Mouse (Mus musculus) CD4-positive naive resting alpha-beta T cell, adult 57 days (primary cell): Measurements from ENCODE around the gene Asgr1. TPM values are rescaled to one million over a fixed set of nuclear protein-coding genes. Genes with fewer than 3 reads are reported as not detected.

Experiments used
- total RNA-seq: library from RNA; stranded (reverse); gene quantifications from one replicate; pipeline ENCODE4 v1.2.4, GENCODE M21; 2023

Asgr1 gene
- not detected for total RNA-seq

DNA sequence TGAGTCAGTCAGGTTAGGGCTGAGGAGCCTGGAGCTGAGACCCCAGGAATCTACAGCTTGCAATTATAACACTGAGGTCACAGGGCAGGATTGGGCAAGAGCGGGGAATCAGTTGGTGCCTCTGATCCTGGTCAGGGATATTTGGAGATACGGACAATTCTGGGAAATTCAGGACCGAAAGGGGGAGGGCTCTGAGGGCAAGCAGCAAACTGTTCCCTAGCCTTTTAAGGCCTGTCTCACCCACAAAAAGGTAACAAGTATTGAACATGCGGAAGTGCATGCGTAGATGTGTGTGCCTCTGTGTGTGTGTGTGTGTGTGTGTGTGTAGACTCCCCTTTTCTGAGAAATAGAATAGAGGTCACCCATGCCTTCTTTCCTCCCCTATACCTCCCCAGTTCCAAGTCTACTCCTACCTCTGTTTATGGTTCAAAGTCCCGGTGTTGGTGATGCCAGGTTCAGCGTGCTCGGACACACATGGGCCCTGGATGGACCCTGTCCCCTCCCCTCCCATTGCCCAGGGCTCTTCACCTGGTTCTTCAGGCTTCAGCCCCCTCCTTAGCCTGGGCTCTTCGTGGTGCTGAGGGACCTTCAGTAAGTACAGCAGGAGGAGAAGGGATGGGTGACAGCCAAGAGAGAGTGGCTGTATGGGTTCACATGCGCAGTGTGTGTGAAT is at the start of gene Asgr1:
Gene Asgr1, plus strand, starts transcription at position 188 of the 673 bp plus-strand sequence.

DNA sequence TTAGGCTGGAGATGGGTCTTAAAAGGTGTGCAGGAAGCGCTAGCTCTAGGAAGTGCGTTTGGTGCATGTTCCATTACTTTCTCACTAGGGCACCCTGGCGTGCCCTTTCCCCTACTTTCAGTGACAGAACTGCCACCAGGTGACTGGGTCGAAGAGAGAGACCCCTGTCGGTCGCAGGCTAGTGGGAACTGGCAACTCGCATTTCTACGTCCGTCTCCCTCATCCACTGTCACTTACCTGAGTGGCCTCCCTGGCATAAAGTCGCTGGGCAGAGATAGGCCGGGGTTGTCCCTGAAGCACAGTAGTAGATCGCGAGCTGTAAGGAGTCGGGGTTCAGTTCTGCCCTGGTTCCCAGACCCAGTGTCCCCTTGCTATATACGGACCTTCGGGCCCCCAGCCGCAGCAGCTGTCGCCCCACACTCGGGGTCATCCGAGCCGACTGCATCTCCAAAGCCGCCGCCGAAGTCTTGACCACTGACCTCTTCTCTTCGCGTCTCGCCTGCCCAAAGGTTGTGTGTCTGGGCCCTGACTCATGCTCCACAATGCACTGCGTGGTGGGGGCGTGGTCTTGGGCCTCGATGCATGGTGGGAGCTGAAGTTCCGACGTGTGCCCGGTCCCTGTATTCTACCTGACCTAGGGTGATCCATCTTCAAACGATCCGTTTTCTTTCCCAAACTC is 38.9 kb upstream of the Asgr1 start, which contains the start of gene Acadvl:
Gene Acadvl, minus strand, starts transcription at position 532 of the 679 bp plus-strand sequence.

DNA sequence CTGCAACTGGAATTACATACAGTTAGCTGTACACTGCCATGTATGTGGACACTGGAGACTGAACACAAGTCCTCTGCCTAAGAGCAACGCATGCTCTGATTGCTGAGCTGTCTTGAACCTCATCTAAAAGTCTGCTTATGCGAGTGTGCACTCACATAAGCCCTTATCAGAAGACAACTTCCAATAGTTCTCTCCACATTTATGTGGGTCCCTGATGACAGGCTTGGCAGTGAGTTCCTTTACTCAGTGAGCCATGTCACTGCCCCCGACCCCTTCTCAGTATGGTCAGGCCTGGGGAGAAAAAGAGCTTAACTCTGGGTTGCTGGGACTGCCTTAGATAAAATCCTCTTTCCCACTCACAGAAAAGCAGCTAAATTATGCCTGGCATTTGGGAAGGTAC is 37.2 kb upstream of the Asgr1 start, which contains the start of gene Dlg4:
Gene Dlg4, plus strand, starts transcription at position 274 of the 400 bp plus-strand sequence.

DNA sequence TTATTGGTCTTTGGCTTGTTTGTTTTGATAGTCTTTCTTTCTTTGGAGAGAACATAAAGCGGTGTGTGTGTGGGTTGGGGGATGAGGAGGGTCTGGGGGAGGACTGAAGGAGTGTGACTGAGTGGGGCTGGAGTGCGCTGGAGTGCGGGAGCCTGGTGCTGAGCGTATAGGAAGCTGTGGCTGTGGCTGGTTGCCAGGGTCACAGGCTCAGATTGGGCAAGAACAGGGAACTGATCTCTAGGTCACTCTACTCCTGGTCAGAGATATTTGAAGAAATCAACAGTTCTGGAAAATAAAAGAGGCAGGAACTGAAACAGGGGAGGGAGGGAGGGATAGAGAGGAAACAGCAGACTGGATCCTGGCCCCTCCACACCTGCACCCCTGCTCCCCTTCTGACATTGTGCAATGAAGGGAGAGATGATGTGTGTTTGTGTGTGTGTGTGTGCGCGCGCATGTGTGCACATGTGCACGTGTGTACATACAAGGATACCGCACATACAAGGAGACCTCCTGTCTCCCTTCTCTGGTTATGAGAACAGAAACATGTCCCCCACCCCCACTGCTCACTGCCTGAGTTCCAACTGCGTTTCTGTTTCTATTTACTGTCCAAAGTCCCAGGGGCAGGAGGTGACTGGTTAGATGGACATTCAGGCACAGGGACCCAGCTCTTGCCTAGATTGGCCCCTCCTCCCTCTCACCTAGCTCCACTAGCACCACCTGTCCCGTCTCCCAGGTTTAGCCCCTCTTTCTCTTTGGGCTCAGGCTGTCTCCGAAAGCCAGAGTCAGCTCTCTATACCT is 38.3 kb downstream of the Asgr1 start, which contains the start of gene Asgr2:
Gene Asgr2, plus strand, starts transcription at position 659 of the 798 bp plus-strand sequence.

Other genes starting within 250 kb of the Asgr1 start
- not detected for gene Tmem102, start 248.5 kb upstream of the Asgr1 start, total RNA-seq
- not detected for gene Gm39566, start 238.8 kb upstream of the Asgr1 start, total RNA-seq
- gene Spem2, start 235.6 kb upstream of the Asgr1 start, total RNA-seq, result not detected
- gene Spem1, start 231.9 kb upstream of the Asgr1 start, total RNA-seq, result not detected
- gene Nlgn2, start 216.3 kb upstream of the Asgr1 start, total RNA-seq, result 1.0 TPM
- 15.1 TPM for gene Tmem256, start 215.6 kb upstream of the Asgr1 start, total RNA-seq
- gene Plscr3, start 207.7 kb upstream of the Asgr1 start, total RNA-seq, result 12.0 TPM
- gene Tnk1, start 195.4 kb upstream of the Asgr1 start, total RNA-seq, result not detected
- gene Tmem95, start 176.1 kb upstream of the Asgr1 start, total RNA-seq, result not detected
- gene Kctd11, start 172.7 kb upstream of the Asgr1 start, total RNA-seq, result 1.7 TPM
- gene Acap1, start 158.5 kb upstream of the Asgr1 start, total RNA-seq, result 418 TPM
- 2.6 TPM for gene 2810408A11Rik, start 153.1 kb upstream of the Asgr1 start, total RNA-seq
- 63.0 TPM for gene Neurl4, start 153.0 kb upstream of the Asgr1 start, total RNA-seq
- gene Gps2, start 140.2 kb upstream of the Asgr1 start, total RNA-seq, result 149 TPM
- gene Eif5a, start 132.1 kb upstream of the Asgr1 start, total RNA-seq, result 316 TPM
- gene Ybx2, start 118.3 kb upstream of the Asgr1 start, total RNA-seq, result not detected
- not detected for gene Slc2a4, start 105.9 kb upstream of the Asgr1 start, total RNA-seq
- not detected for gene Cldn7, start 89.3 kb upstream of the Asgr1 start, total RNA-seq
- 107 TPM for gene Ctdnep1, start 72.9 kb upstream of the Asgr1 start, total RNA-seq
- 43.9 TPM for gene Elp5, start 71.6 kb upstream of the Asgr1 start, total RNA-seq
- gene Gabarap, start 62.9 kb upstream of the Asgr1 start, total RNA-seq, result 190 TPM
- 72.5 TPM for gene Phf23, start 58.3 kb upstream of the Asgr1 start, total RNA-seq
- 39.2 TPM for gene Dvl2, start 53.5 kb upstream of the Asgr1 start, total RNA-seq
- 79.5 TPM for gene Acadvl, start 38.7 kb upstream of the Asgr1 start, total RNA-seq
- 41.1 TPM for gene Dlg4, start 37.1 kb upstream of the Asgr1 start, total RNA-seq
- gene Asgr2, start 38.6 kb downstream of the Asgr1 start, total RNA-seq, result not detected
- not detected for gene Mgl2, start 76.2 kb downstream of the Asgr1 start, total RNA-seq
- 1.6 TPM for gene Clec10a, start 102.1 kb downstream of the Asgr1 start, total RNA-seq
- gene Slc16a11, start 158.7 kb downstream of the Asgr1 start, total RNA-seq, result not detected
- 3.4 TPM for gene Slc16a13, start 167.0 kb downstream of the Asgr1 start, total RNA-seq
- 0.77 TPM for gene Bcl6b, start 175.7 kb downstream of the Asgr1 start, total RNA-seq
- 70.5 TPM for gene 0610010K14Rik, start 183.8 kb downstream of the Asgr1 start, total RNA-seq
- 4.8 TPM for gene Gm21988, start 185.7 kb downstream of the Asgr1 start, total RNA-seq
- 68.2 TPM for gene Rnasek, start 185.8 kb downstream of the Asgr1 start, total RNA-seq
- gene Alox12, start 201.3 kb downstream of the Asgr1 start, total RNA-seq, result 1.1 TPM